Mouse (Mus musculus) neural tube, embryonic 13.5 days (tissue): ENCODE results near the gene Grik4. TPM values are rescaled to one million over a fixed set of nuclear protein-coding genes. Genes with fewer than 3 reads are reported as not detected.

ENCODE experiments used
- ATAC-seq: fragments of 200-750 bp; cut with Nextera tagmentation; 2 replicates; pipeline ENCODE4 v1.8.0; 2017; ENCODE audit warnings: low read depth, mild to moderate bottlenecking, moderate TSS enrichment, moderate library complexity
- H3K27ac ChIP-seq: fragments of 300-500 bp; sonication (generic); replicated peaks from 2 replicates; pipeline ENCODE4 v1.5.1; 2015; ENCODE audit warnings: moderate library complexity, mild to moderate bottlenecking, inconsistent platforms
- H3K27me3 ChIP-seq: fragments of 300-500 bp; sonication (generic); 2 replicates; pipeline ENCODE4 v1.6.1; 2015; ENCODE audit warnings: mild to moderate bottlenecking, inconsistent platforms
- H3K36me3 ChIP-seq: fragments of 300-500 bp; sonication (generic); 2 replicates; pipeline ENCODE4 v1.6.1; 2015; ENCODE audit warnings: mild to moderate bottlenecking, inconsistent platforms
- H3K4me1 ChIP-seq: fragments of 300-500 bp; sonication (generic); replicated peaks from 2 replicates; pipeline ENCODE4 v1.6.1; 2015; ENCODE audit warnings: inconsistent platforms
- H3K4me2 ChIP-seq: fragments of 300-500 bp; sonication (generic); 2 replicates; pipeline ENCODE4 v1.6.1; 2015; ENCODE audit warnings: inconsistent platforms, mild to moderate bottlenecking, moderate library complexity
- H3K4me3 ChIP-seq: fragments of 300-500 bp; sonication (generic); 2 replicates; pipeline ENCODE4 v1.5.1; 2015; ENCODE audit warnings: mild to moderate bottlenecking, inconsistent platforms
- H3K9ac ChIP-seq: fragments of 300-500 bp; sonication (generic); 2 replicates; pipeline ENCODE4 v1.6.1; 2015; ENCODE audit warnings: moderate library complexity, mild to moderate bottlenecking, inconsistent platforms
- H3K9me3 ChIP-seq: fragments of 300-500 bp; sonication (generic); 2 replicates; pipeline ENCODE4 v1.6.1; 2016; ENCODE audit warnings: inconsistent platforms
- WGBS: fragments of 180-500 bp; shearing (Covaris S2); methylation state at CpG from one replicate; pipeline ENCODE4 v1.1.7; 2015; 5-methylcytosine and 5-hydroxymethylcytosine counted together
- polyA plus RNA-seq: library from polyadenylated mRNA; unstranded; fragments of >200 nt; fragmentation: Nextera tagmentation; extraction: Ambion mirVana; gene quantifications from 2 replicates; pipeline ENCODE4 v1.2.1, GENCODE M21; 2015

Grik4 gene
- polyA plus RNA-seq, 1 experiment from 2014 or later, result 8.3 TPM

- H3K36me3 ChIP-seq, result no peaks in the 10 kb centered on the region
- 41% methylated on average over 9 of the region's 9 CpGs for WGBS
- H3K27me3 ChIP-seq, result no peaks in the 10 kb centered on the region
- ATAC-seq, result no peak; the same call in 1 of the 2 replicates
- H3K4me2 ChIP-seq, result no peak overlapping the region
- no peaks in the 10 kb centered on the region for H3K9me3 ChIP-seq
- H3K27ac ChIP-seq, result no peak overlapping the region
- no peak overlapping the region for H3K4me3 ChIP-seq
- peaks cover 22% of the 10 kb centered on the region for H3K4me1 ChIP-seq
- H3K9ac ChIP-seq, result no peak overlapping the region
Observed at GRCm38 (mm10) chr9:42597525-42597924, 346.8 kb downstream of the Grik4 start.

GRCm38 (mm10) chr9:42578511-42578910, 365.8 kb downstream of the Grik4 start:
- 71% methylated on average over 7 of the region's 7 CpGs for WGBS
- H3K9ac ChIP-seq, result no peak overlapping the region
- peaks cover 7% of the 10 kb centered on the region for H3K4me1 ChIP-seq
- H3K4me2 ChIP-seq, result no peak overlapping the region
- no peaks in the 10 kb centered on the region for H3K27me3 ChIP-seq
- no peak overlapping the region for H3K27ac ChIP-seq
- no peaks in the 10 kb centered on the region for H3K36me3 ChIP-seq
- ATAC-seq, result no peak
- H3K9me3 ChIP-seq, result no peaks in the 10 kb centered on the region
- no peak overlapping the region for H3K4me3 ChIP-seq

GRCm38 (mm10) chr9:42578106-42578505, 366.2 kb downstream of the Grik4 start:
- H3K4me2 ChIP-seq, result no peak overlapping the region
- no peaks in the 10 kb centered on the region for H3K27me3 ChIP-seq
- ATAC-seq, result no peak
- peaks cover 11% of the 10 kb centered on the region for H3K4me1 ChIP-seq
- no peak overlapping the region for H3K4me3 ChIP-seq
- no peaks in the 10 kb centered on the region for H3K9me3 ChIP-seq
- 86% methylated on average over 7 of the region's 7 CpGs for WGBS
- no peak overlapping the region for H3K27ac ChIP-seq
- no peaks in the 10 kb centered on the region for H3K36me3 ChIP-seq
- no peak overlapping the region for H3K9ac ChIP-seq

- Histone ChIP-seq H3K27ac (peak overlapping the region; percentile 46; the same call in 1 of the 2 replicates), H3K27me3 (no peaks in the 10 kb centered on the region), H3K4me1 (peaks cover 25% of the 10 kb centered on the region), H3K4me3 (no peak overlapping the region), H3K9ac (peak overlapping the region; percentile 22; the same call in 1 of the 2 replicates), H3K9me3 (no peaks in the 10 kb centered on the region), H3K36me3 (no peaks in the 10 kb centered on the region), H3K4me2 (peak overlapping the region; percentile 37)
- WGBS, result 39% methylated on average over 14 of the region's 14 CpGs
- peak; percentile 51 for ATAC-seq
Observed at GRCm38 (mm10) chr9:42573616-42574350, 370.5 kb downstream of the Grik4 start.

- peak; percentile 51 for ATAC-seq
- H3K36me3 ChIP-seq, result no peaks in the 10 kb centered on the region
- peaks cover 30% of the 10 kb centered on the region for H3K4me1 ChIP-seq
- H3K4me2 ChIP-seq, result peak overlapping the region; percentile 37
- H3K9me3 ChIP-seq, result no peaks in the 10 kb centered on the region
- no peak overlapping the region for H3K4me3 ChIP-seq
- no peak overlapping the region for H3K27ac ChIP-seq
- H3K9ac ChIP-seq, result 0 out of 2 replicates have a peak overlapping the region, but pooled peaks have one; percentile 22
- no peaks in the 10 kb centered on the region for H3K27me3 ChIP-seq
- 9% methylated on average over 6 of the region's 6 CpGs for WGBS
Observed at GRCm38 (mm10) chr9:42573180-42573579, 371.1 kb downstream of the Grik4 start.

- no peak for ATAC-seq
- H3K27me3 ChIP-seq, result no peaks in the 10 kb centered on the region
- no peaks in the 10 kb centered on the region for H3K9me3 ChIP-seq
- no peaks in the 10 kb centered on the region for H3K36me3 ChIP-seq
- H3K27ac ChIP-seq, result no peak overlapping the region
- no peak overlapping the region for H3K9ac ChIP-seq
- H3K4me1 ChIP-seq, result peaks cover 18% of the 10 kb centered on the region
- 88% methylated on average over 4 of the region's 4 CpGs for WGBS
- H3K4me3 ChIP-seq, result no peak overlapping the region
- no peak overlapping the region for H3K4me2 ChIP-seq
Observed at GRCm38 (mm10) chr9:42565921-42566320, 378.4 kb downstream of the Grik4 start.

- no peak for ATAC-seq
- WGBS, result 97% methylated on average over 1 of the region's 1 CpGs
- Histone ChIP-seq H3K4me2 (no peak overlapping the region), H3K4me3 (no peak overlapping the region), H3K27ac (no peak overlapping the region), H3K27me3 (no peaks in the 10 kb centered on the region), H3K9me3 (0 out of 2 replicates have a peak, but pooled peaks cover 4% of the 10 kb centered on the region), H3K36me3 (no peaks in the 10 kb centered on the region), H3K4me1 (no peaks in the 10 kb centered on the region; the same call in 1 of the 2 replicates), H3K9ac (no peak overlapping the region)
Observed at GRCm38 (mm10) chr9:42555186-42555585, 389.1 kb downstream of the Grik4 start.

- WGBS, result 16% methylated on average over 13 of the region's 13 CpGs
- peak; percentile 63; the same call in 1 of the 2 replicates for ATAC-seq
Observed at GRCm38 (mm10) chr9:42550116-42550515, 394.2 kb downstream of the Grik4 start.

GRCm38 (mm10) chr9:42548981-42549380, 395.3 kb downstream of the Grik4 start:
- Histone ChIP-seq H3K4me2 (no peak overlapping the region), H3K27ac (no peak overlapping the region), H3K27me3 (no peaks in the 10 kb centered on the region), H3K9ac (no peak overlapping the region), H3K4me3 (no peak overlapping the region), H3K4me1 (no peaks in the 10 kb centered on the region; the same call in none of the 2 replicates), H3K36me3 (no peaks in the 10 kb centered on the region), H3K9me3 (no peaks in the 10 kb centered on the region)
- WGBS, result 58% methylated on average over 7 of the region's 7 CpGs
- ATAC-seq, result no peak

More at GRCm38 (mm10) chr9:42550116-42550515, 394.2 kb downstream of the Grik4 start:
- H3K4me1 ChIP-seq, result no peaks in the 10 kb centered on the region; the same call in 1 of the 2 replicates
- H3K27me3 ChIP-seq, result no peaks in the 10 kb centered on the region
- H3K9me3 ChIP-seq, result no peaks in the 10 kb centered on the region
- no peak overlapping the region for H3K4me3 ChIP-seq
- H3K4me2 ChIP-seq, result no peak overlapping the region
- H3K9ac ChIP-seq, result no peak overlapping the region
- no peaks in the 10 kb centered on the region for H3K36me3 ChIP-seq
- H3K27ac ChIP-seq, result no peak overlapping the region

- H3K27me3 ChIP-seq, result no peaks in the 10 kb centered on the region
- no peak overlapping the region for H3K9ac ChIP-seq
- H3K4me2 ChIP-seq, result no peak overlapping the region
- no peak overlapping the region for H3K27ac ChIP-seq
- ATAC-seq, result no peak
- 55% methylated on average over 10 of the region's 10 CpGs for WGBS
- no peak overlapping the region for H3K4me3 ChIP-seq
- H3K4me1 ChIP-seq, result no peaks in the 10 kb centered on the region; the same call in 1 of the 2 replicates
- H3K9me3 ChIP-seq, result no peaks in the 10 kb centered on the region
- H3K36me3 ChIP-seq, result no peaks in the 10 kb centered on the region
Observed at GRCm38 (mm10) chr9:42544521-42544920, 399.8 kb downstream of the Grik4 start.

- no peak for ATAC-seq
- H3K9ac ChIP-seq, result no peak overlapping the region
- H3K27ac ChIP-seq, result peak overlapping the region; percentile 2; the same call in 1 of the 2 replicates
- no peak overlapping the region for H3K4me2 ChIP-seq
- 71% methylated on average over 8 of the region's 8 CpGs for WGBS
- peaks cover 34% of the 10 kb centered on the region for H3K4me1 ChIP-seq
- H3K36me3 ChIP-seq, result 0 out of 2 replicates have a peak, but pooled peaks cover 3% of the 10 kb centered on the region
- H3K4me3 ChIP-seq, result no peak overlapping the region
- no peaks in the 10 kb centered on the region for H3K9me3 ChIP-seq
- no peaks in the 10 kb centered on the region for H3K27me3 ChIP-seq
Observed at GRCm38 (mm10) chr9:42533491-42533890, 410.8 kb downstream of the Grik4 start.

GRCm38 (mm10) chr9:42533041-42533440, 411.3 kb downstream of the Grik4 start:
- no peak overlapping the region for H3K4me2 ChIP-seq
- ATAC-seq, result no peak
- H3K4me3 ChIP-seq, result no peak overlapping the region
- 0 out of 2 replicates have a peak, but pooled peaks cover 3% of the 10 kb centered on the region for H3K36me3 ChIP-seq
- H3K4me1 ChIP-seq, result peaks cover 34% of the 10 kb centered on the region
- no peak overlapping the region for H3K9ac ChIP-seq
- H3K27me3 ChIP-seq, result no peaks in the 10 kb centered on the region
- WGBS, result 32% methylated on average over 6 of the region's 6 CpGs
- peak overlapping the region; percentile 6; the same call in 1 of the 2 replicates for H3K27ac ChIP-seq
- no peaks in the 10 kb centered on the region for H3K9me3 ChIP-seq
